In the genomic region with DNA sequence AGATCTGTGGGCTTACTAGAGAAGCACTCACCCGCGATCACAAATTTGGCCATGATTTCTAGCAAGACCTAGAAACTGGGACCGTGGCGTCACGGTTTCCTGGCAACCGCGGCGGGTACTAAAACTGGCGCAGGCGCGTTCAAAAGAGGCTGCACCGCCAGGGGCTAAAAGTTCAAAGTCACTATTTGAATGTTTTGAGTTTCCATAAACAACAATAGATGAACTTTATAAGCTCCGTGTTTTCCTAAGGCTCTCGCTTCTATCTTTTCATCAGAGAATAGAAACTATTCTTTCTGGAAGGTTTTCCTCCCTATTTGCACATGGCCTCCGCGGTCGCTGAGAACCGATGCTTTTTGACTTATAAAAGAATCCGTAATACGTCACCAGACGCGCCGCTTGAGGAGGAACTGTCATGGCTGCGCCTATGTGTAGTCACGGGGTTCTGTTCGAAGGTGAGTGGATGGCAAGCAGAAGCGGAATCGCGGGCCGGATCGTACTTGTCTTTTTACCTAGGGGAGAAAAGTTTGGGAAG, we compare ENCODE assay signal across 8 mouse cellular contexts. TPM values are rescaled to one million over a fixed set of nuclear protein-coding genes. Genes with fewer than 3 reads are reported as not detected.
DNase-seq lines count a peak whose midpoint lies in the region; ATAC-seq lines count a peak whose summit lies in the region.

A gene (minus strand): TSS at position 79 of the 532 bp plus-strand sequence.
A gene (plus strand): TSS at position 375 of the 532 bp plus-strand sequence.

- peak; percentile 93 for DNase-seq in adipocyte (ENCODE audit: low spot score)
- DNase-seq in embryo, embryonic 10 days (ENCODE audit: low spot score) = peak; percentile 96
- peak; percentile 78 for DNase-seq in gastrocnemius, postnatal 10 days
- DNase-seq in induced T-regulatory cell, adult 2 months (ENCODE audit: low read depth) = peak; percentile 95
- peak; percentile 75 to 95 for DNase-seq in left cerebral cortex, adult 9 months (ENCODE audit: low spot score in 2 of 2)
- peak; percentile 87 for DNase-seq in right cerebral cortex, postnatal 14 days
- peak; percentile 86 to 87 for DNase-seq in urinary bladder, postnatal 36 days (ENCODE audit: low spot score in 2 of 2)

- peak; percentile 99 for ATAC-seq in megakaryocyte progenitor cell, adult 5-6 weeks (replicated peaks; ENCODE audit: poor library complexity)

RNA-seq across cellular contexts. Expression of the first gene that starts in this region (rescaled TPM):
- not detected for total RNA-seq in gastrocnemius, postnatal 10 days (2021)
- not detected in 2 replicates for total RNA-seq in megakaryocyte progenitor cell, adult 5-6 weeks (2015)
- not detected in 2 replicates for total RNA-seq in megakaryocyte progenitor cell, adult 5-6 weeks (2017)

RNA-seq across cellular contexts. Expression of the second gene that starts in this region (rescaled TPM):
- 10 to 100 TPM; 17.3 to 20.6 TPM for total RNA-seq in gastrocnemius, postnatal 10 days (2021)
- total RNA-seq in megakaryocyte progenitor cell, adult 5-6 weeks (2015) = 87.8 and 93.7 TPM in 2 replicates
- 27.3 and 31.1 TPM in 2 replicates for total RNA-seq in megakaryocyte progenitor cell, adult 5-6 weeks (2017)

Comparison
In these comparisons a context has a peak if more than half of its experiments do, and no peak if none do; other contexts are left out.
1. Peak in every context shown above with its lines: DNase-seq and ATAC-seq.